Mouse (Mus musculus) ES-E14 (cell line): ENCODE results near the gene Avpr1a.

Source experiments
- CHD2 ChIP-seq: IDR thresholded peaks from 2 replicates; pipeline ENCODE4 v1.6.1; 2014; ENCODE audit warnings: mild to moderate bottlenecking, low read depth, low read length, inconsistent platforms
- HCFC1 ChIP-seq: IDR thresholded peaks from 2 replicates; pipeline ENCODE4 v1.6.1; 2012; ENCODE audit warnings: low read length, inconsistent platforms, borderline replicate concordance; ENCODE audit not compliant: insufficient read depth
- MAFK ChIP-seq: IDR thresholded peaks from 2 replicates; pipeline ENCODE4 v1.6.1; 2014; ENCODE audit warnings: mild to moderate bottlenecking, low read depth, low read length, inconsistent platforms; ENCODE audit not compliant: insufficient read depth
- ZNF384 ChIP-seq: IDR thresholded peaks from 2 replicates; pipeline ENCODE4 v1.6.1; 2012; ENCODE audit warnings: low read depth, low read length, inconsistent platforms

- TF ChIP-seq CHD2 (no peak), MAFK (no peak), ZNF384 (no peak), HCFC1 (no peak)
Measured at GRCm38 (mm10) chr10:122449856-122450255, 1.6 kb downstream of the Avpr1a start.
